Mouse (Mus musculus) embryonic facial prominence, embryonic 11.5 days (tissue): Measurements from ENCODE around the gene Ppp6c. TPM values are rescaled to one million over a fixed set of nuclear protein-coding genes. Genes with fewer than 3 reads are reported as not detected.
A peak's percentile ranks its signal among the peaks of the same experiment; 100 is the strongest.
"Not testable (repeated sequence)": the region's sequence is repeated elsewhere in the genome, so short reads cannot be mapped to it uniquely, and the experiment has no call there.

Experiments
- ATAC-seq: fragments of 200-750 bp; cut with Nextera tagmentation; replicated peaks from 2 replicates; pipeline ENCODE4 v1.8.0; 2017; ENCODE audit warnings: low read depth; ENCODE audit not compliant: insufficient number of reproducible peaks, low FRiP score, low TSS enrichment
- DNase-seq: peaks from one replicate; pipeline ENCODE4 v3.0.0-alpha.2; 2015; ENCODE audit warnings: low spot score
- H3K27ac ChIP-seq: fragments of 300-500 bp; sonication (generic); replicated peaks from 2 replicates; pipeline ENCODE4 v1.5.1; 2014; ENCODE audit warnings: mild to moderate bottlenecking, low read depth, low read length, control low read depth
- H3K27me3 ChIP-seq: fragments of 300-500 bp; sonication (generic); 2 replicates; pipeline ENCODE4 v1.6.1; 2014; ENCODE audit warnings: mild to moderate bottlenecking, low read length, moderate library complexity, mixed read lengths; ENCODE audit not compliant: control insufficient read depth, insufficient read depth
- H3K36me3 ChIP-seq: fragments of 300-500 bp; sonication (generic); replicated peaks from 2 replicates; pipeline ENCODE4 v1.6.1; 2014; ENCODE audit warnings: low read depth, mild to moderate bottlenecking, low read length, moderate library complexity, mixed read lengths; ENCODE audit not compliant: control insufficient read depth, insufficient read depth
- H3K4me1 ChIP-seq: fragments of 300-500 bp; sonication (generic); 2 replicates; pipeline ENCODE4 v1.6.1; 2014; ENCODE audit warnings: low read length, mixed read lengths; ENCODE audit not compliant: control insufficient read depth, insufficient read depth
- H3K4me2 ChIP-seq: fragments of 300-500 bp; sonication (generic); 2 replicates; pipeline ENCODE4 v1.6.1; 2014; ENCODE audit warnings: low read depth, mild to moderate bottlenecking, control low read depth, low read length, moderate library complexity
- H3K4me3 ChIP-seq: fragments of 300-500 bp; sonication (generic); 2 replicates; pipeline ENCODE4 v1.5.1; 2014; ENCODE audit warnings: low read depth, low read length, control low read depth
- H3K9ac ChIP-seq: fragments of 300-500 bp; sonication (generic); replicated peaks from 2 replicates; pipeline ENCODE4 v1.6.1; 2014; ENCODE audit warnings: mild to moderate bottlenecking, control low read depth, low read length
- H3K9me3 ChIP-seq: fragments of 300-500 bp; sonication (generic); replicated peaks from 2 replicates; pipeline ENCODE4 v1.6.1; 2016; ENCODE audit warnings: mild to moderate bottlenecking, low read length, inconsistent platforms, mixed read lengths; ENCODE audit not compliant: control insufficient read depth
- WGBS: fragments of 180-500 bp; shearing (Covaris S2); extraction: QIAGEN DNeasy Blood & Tissue Kit; methylation state at CpG from one replicate; pipeline ENCODE4 v1.1.7; 2014; 5-methylcytosine and 5-hydroxymethylcytosine counted together
- polyA plus RNA-seq: library from polyadenylated mRNA; unstranded; fragments of >200 nt; fragmentation: Nextera tagmentation; extraction: Ambion mirVana; gene quantifications from 2 replicates; pipeline ENCODE4 v1.2.1, GENCODE M21; 2014

The Ppp6c gene
- polyA plus RNA-seq = 85.9 and 90.5 TPM in 2 replicates

GRCm38 (mm10) chr2:39226019-39226640, at the start of gene Ppp6c:
Gene Ppp6c (minus strand): TSS chr2:39226451.
- no peaks in the 10 kb centered on the region for H3K27me3 ChIP-seq

GRCm38 (mm10) chr2:39268357-39268756, 42.1 kb upstream of the Ppp6c start:
- Histone ChIP-seq H3K4me1 (no peaks in the 10 kb centered on the region), H3K27me3 (no peaks in the 10 kb centered on the region), H3K36me3 (no peaks in the 10 kb centered on the region), H3K9ac (no peak overlapping the region), H3K27ac (no peak overlapping the region), H3K9me3 (no peaks in the 10 kb centered on the region), H3K4me2 (no peak overlapping the region), H3K4me3 (no peak overlapping the region)
- peak; percentile 68 for DNase-seq
- ATAC-seq = no peak
- WGBS = 60% methylated on average over 3 of the region's 3 CpGs

More at GRCm38 (mm10) chr2:39226019-39226640, at the start of gene Ppp6c:
- peak within 1 kb of the TSS; percentile 51 for H3K4me3 ChIP-seq
- H3K4me1 ChIP-seq = no peaks in the 10 kb centered on the region
- H3K36me3 ChIP-seq = no peaks in the 10 kb centered on the region
- DNase-seq (peak; percentile 99), ATAC-seq (peak; percentile 99)
- 0 out of 2 replicates have a peak within 1 kb of the TSS, but pooled peaks have one; percentile 48 for H3K27ac ChIP-seq
- H3K9me3 ChIP-seq = no peaks in the 10 kb centered on the region
- WGBS = under 1% methylated on average over 55 of the region's 56 CpGs
- H3K9ac ChIP-seq = peak within 1 kb of the TSS; percentile 74
- H3K4me2 ChIP-seq = peak within 1 kb of the TSS; percentile 42

GRCm38 (mm10) chr2:39252275-39252674, 26.0 kb upstream of the Ppp6c start:
- not testable (repeated sequence) for H3K27me3 ChIP-seq, H3K4me3 ChIP-seq, H3K4me1 ChIP-seq, H3K4me2 ChIP-seq, H3K9me3 ChIP-seq, H3K9ac ChIP-seq, ATAC-seq, H3K27ac ChIP-seq, H3K36me3 ChIP-seq, DNase-seq
- 89% methylated on average over 11 of the region's 11 CpGs for WGBS

GRCm38 (mm10) chr2:39246862-39247261, 20.6 kb upstream of the Ppp6c start:
- H3K4me3 ChIP-seq, H3K9ac ChIP-seq, H3K36me3 ChIP-seq, ATAC-seq, H3K9me3 ChIP-seq, H3K4me2 ChIP-seq, H3K4me1 ChIP-seq, H3K27ac ChIP-seq, H3K27me3 ChIP-seq, DNase-seq: not testable (repeated sequence)
- WGBS = 95% methylated on average over 7 of the region's 11 CpGs

- Histone ChIP-seq H3K27ac (no peak overlapping the region), H3K9ac (peak overlapping the region; percentile 41; the same call in 1 of the 2 replicates), H3K9me3 (no peaks in the 10 kb centered on the region), H3K4me2 (peak overlapping the region; percentile 21; the same call in 1 of the 2 replicates), H3K27me3 (no peaks in the 10 kb centered on the region), H3K4me1 (no peaks in the 10 kb centered on the region), H3K36me3 (no peaks in the 10 kb centered on the region), H3K4me3 (peak overlapping the region; percentile 51)
- ATAC-seq (no peak), DNase-seq (no peak)
- WGBS = 33% methylated on average over 3 of the region's 3 CpGs
Measured at GRCm38 (mm10) chr2:39226731-39227130, 480 bp upstream of the Ppp6c start.

- not testable (repeated sequence) for H3K27me3 ChIP-seq, H3K4me1 ChIP-seq, H3K9me3 ChIP-seq, H3K36me3 ChIP-seq, DNase-seq
- H3K9ac ChIP-seq = peak overlapping the region; percentile 74
- 0 out of 2 replicates have a peak overlapping the region, but pooled peaks have one; percentile 48 for H3K27ac ChIP-seq
- peak overlapping the region; percentile 51 for H3K4me3 ChIP-seq
- peak overlapping the region; percentile 42 for H3K4me2 ChIP-seq
- WGBS = 5% methylated on average over 28 of the region's 36 CpGs
- ATAC-seq = peak; percentile 42; the same call in 1 of the 2 replicates
Measured at GRCm38 (mm10) chr2:39225331-39226018, 776 bp downstream of the Ppp6c start.

GRCm38 (mm10) chr2:39224621-39225020, 1.6 kb downstream of the Ppp6c start:
- Histone ChIP-seq H3K4me1 (no peaks in the 10 kb centered on the region), H3K36me3 (no peaks in the 10 kb centered on the region), H3K4me2 (no peak overlapping the region), H3K27ac (no peak overlapping the region), H3K9me3 (no peaks in the 10 kb centered on the region), H3K9ac (no peak overlapping the region), H3K27me3 (no peaks in the 10 kb centered on the region), H3K4me3 (no peak overlapping the region)
- DNase-seq (no peak), ATAC-seq (no peak)

- Histone ChIP-seq H3K4me2 (no peak overlapping the region), H3K4me3 (no peak overlapping the region), H3K27ac (no peak overlapping the region), H3K4me1 (no peaks in the 10 kb centered on the region), H3K9me3 (no peaks in the 10 kb centered on the region), H3K27me3 (no peaks in the 10 kb centered on the region), H3K36me3 (no peaks in the 10 kb centered on the region), H3K9ac (no peak overlapping the region)
- DNase-seq (no peak), ATAC-seq (no peak)
- whole genome bisulfite sequencing = 96% methylated on average over 6 of the region's 6 CpGs
Measured at GRCm38 (mm10) chr2:39220010-39220409, 6.2 kb downstream of the Ppp6c start.
